Mouse (Mus musculus) hindbrain, postnatal 0 days (tissue): ENCODE measurements around the gene Lpcat3. TPM values are rescaled to one million over a fixed set of nuclear protein-coding genes. Genes with fewer than 3 reads are reported as not detected.

Source experiments
- ATAC-seq: fragments of 200-750 bp; cut with Nextera tagmentation; 2 replicates; pipeline ENCODE4 v1.8.0; 2017; ENCODE audit warnings: mild to moderate bottlenecking, moderate TSS enrichment, moderate library complexity
- DNase-seq: peaks from one replicate; pipeline ENCODE4 v3.0.0-alpha.2; 2015; ENCODE audit warnings: low spot score
- H3K27ac ChIP-seq: fragments of 300-500 bp; sonication (generic); 2 replicates; pipeline ENCODE4 v1.5.1; 2014; ENCODE audit warnings: mild to moderate bottlenecking
- H3K27me3 ChIP-seq: fragments of 300-500 bp; sonication (generic); 2 replicates; pipeline ENCODE4 v1.6.1; 2014; ENCODE audit warnings: low read length, mixed read lengths; ENCODE audit not compliant: insufficient read depth
- H3K36me3 ChIP-seq: fragments of 300-500 bp; sonication (generic); 2 replicates; pipeline ENCODE4 v1.6.1; 2014; ENCODE audit warnings: low read length, mixed read lengths; ENCODE audit not compliant: insufficient read depth
- H3K4me1 ChIP-seq: fragments of 300-500 bp; sonication (generic); 2 replicates; pipeline ENCODE4 v1.6.1; 2014; ENCODE audit warnings: antibody characterized with exemption, low read length, mixed read lengths; ENCODE audit not compliant: insufficient read depth
- H3K4me2 ChIP-seq: fragments of 300-500 bp; sonication (generic); 2 replicates; pipeline ENCODE4 v1.6.1; 2014; ENCODE audit warnings: low read depth, mild to moderate bottlenecking, low read length, moderate library complexity, mixed read lengths
- H3K4me3 ChIP-seq: fragments of 300-500 bp; sonication (generic); 2 replicates; pipeline ENCODE4 v1.5.1; 2014; ENCODE audit warnings: low read length
- H3K9ac ChIP-seq: fragments of 300-500 bp; sonication (generic); replicated peaks from 2 replicates; pipeline ENCODE4 v1.6.1; 2014; ENCODE audit warnings: mild to moderate bottlenecking, low read length, moderate library complexity, mixed read lengths
- H3K9me3 ChIP-seq: fragments of 300-500 bp; sonication (generic); 2 replicates; pipeline ENCODE4 v1.6.1; 2016; ENCODE audit warnings: low read length, mixed read lengths
- CTCF ChIP-seq: IDR thresholded peaks from 2 replicates; pipeline ENCODE4 v1.5.1; 2016; ENCODE audit warnings: antibody characterized with exemption, control low read depth, low read depth
- WGBS: fragments of 180-500 bp; shearing (Covaris S2); extraction: QIAGEN DNeasy Blood & Tissue Kit; methylation state at CpG from one replicate; pipeline ENCODE4 v1.1.7; 2014; 5-methylcytosine and 5-hydroxymethylcytosine counted together
- polyA plus RNA-seq: library from polyadenylated mRNA; unstranded; fragments of >200 nt; fragmentation: Nextera tagmentation; extraction: Ambion mirVana; gene quantifications from 2 replicates; pipeline ENCODE4 v1.2.1, GENCODE M21; 2015
- total RNA-seq: library from RNA; depleted of rRNA; stranded (reverse); fragments of >200 nt; gene quantifications from 2 replicates; pipeline ENCODE4 v1.2.3, GENCODE M21; 2014

The Lpcat3 gene
- total and polyA plus RNA-seq, 2 experiments from 2014 or later: 48.5 to 49.5 TPM

DNA sequence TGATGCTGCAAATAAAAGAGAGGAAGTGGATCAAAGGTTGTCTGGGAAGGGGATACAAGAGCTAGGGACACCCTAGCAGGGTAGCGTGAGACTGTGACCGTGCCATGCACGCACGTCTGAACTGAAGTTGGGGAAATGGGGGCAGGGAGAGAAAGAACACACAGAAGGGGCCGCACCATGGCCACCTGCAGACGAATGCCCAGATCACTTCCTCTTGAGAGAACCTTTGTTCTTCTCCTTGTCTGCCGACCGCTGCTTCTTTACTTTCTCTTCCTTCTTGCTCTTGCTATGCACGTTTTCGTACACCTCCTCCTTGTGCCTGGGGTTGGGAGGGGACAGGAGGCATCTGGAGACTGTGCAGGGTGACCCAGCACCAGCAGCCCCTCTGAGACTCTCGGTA lies 58.1 kb downstream of the Lpcat3 start:
- no peak overlapping the region for H3K9ac ChIP-seq
- peaks cover 13% of the 10 kb centered on the region; the same call in 1 of the 2 replicates for H3K36me3 ChIP-seq
- no peaks in the 10 kb centered on the region for H3K9me3 ChIP-seq
- no peak overlapping the region for H3K4me2 ChIP-seq
- no peaks in the 10 kb centered on the region for H3K4me1 ChIP-seq
- no peak overlapping the region for H3K4me3 ChIP-seq
- WGBS: 57% methylated on average over 11 of the region's 11 CpGs
- H3K27ac ChIP-seq: no peak overlapping the region
- no peak for TF ChIP-seq CTCF
- ATAC-seq: no peak
- DNase-seq: no peak
- H3K27me3 ChIP-seq: no peaks in the 10 kb centered on the region

DNA sequence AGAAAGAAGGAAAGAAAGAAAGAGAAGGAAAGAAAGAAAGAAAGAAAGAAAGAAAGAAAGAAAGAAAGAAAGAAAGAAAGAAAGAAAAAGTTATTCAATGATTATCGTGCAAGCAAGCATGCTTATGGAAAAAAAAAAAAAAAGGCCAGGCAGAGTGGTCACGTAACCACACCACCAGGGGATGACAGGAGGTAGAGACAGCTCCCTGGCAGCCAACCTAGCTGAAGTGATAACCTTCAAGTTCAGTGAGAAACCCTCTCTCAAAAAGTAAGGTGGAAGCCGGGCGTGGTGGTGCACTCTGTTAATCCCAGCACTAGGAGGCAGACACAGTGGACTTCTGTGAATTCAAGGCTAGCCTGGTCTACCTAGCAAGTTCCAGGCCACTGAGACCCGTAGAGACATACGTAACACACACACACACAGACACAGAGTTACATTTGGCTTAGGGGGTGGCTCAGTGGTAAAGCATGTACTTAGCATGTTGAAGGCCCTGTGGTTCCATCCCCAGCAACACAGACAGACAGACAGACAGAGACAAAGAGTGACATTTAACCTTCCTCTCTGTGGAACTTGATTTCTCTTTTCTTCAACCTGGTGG lies 60.1 kb downstream of the Lpcat3 start:
- no peak for DNase-seq
- Histone ChIP-seq H3K4me1 (no peaks in the 10 kb centered on the region), H3K27ac (no peak overlapping the region), H3K36me3 (no peaks in the 10 kb centered on the region), H3K9ac (no peak overlapping the region), H3K9me3 (no peaks in the 10 kb centered on the region), H3K4me2 (no peak overlapping the region), H3K27me3 (no peaks in the 10 kb centered on the region), H3K4me3 (no peak overlapping the region)
- no peak for ATAC-seq
- TF ChIP-seq CTCF: no peak
- WGBS: 84% methylated on average over 6 of the region's 6 CpGs

DNA sequence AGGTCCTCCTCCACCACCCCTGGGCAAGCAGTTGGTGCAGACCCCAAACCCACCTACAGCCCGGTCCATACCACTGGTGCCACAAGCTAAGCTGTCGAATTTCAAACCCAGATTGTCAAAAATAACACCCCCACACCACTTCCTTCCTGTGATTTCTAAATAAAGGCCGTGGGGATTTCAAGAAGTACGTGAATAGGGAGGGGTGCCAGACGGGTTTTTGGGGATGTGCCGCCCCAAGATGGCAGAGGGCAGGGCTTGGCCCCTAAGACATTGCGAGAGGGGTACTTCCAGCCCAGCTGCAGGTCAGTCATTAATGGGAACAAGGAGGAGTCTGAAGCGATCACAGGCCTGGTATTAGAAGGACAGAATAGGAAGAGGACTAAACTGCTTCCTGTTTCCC lies 60.7 kb downstream of the Lpcat3 start:
- DNase-seq: no peak
- Histone ChIP-seq H3K4me1 (no peaks in the 10 kb centered on the region), H3K27ac (no peak overlapping the region), H3K27me3 (no peaks in the 10 kb centered on the region), H3K4me3 (no peak overlapping the region), H3K9me3 (no peaks in the 10 kb centered on the region), H3K36me3 (no peaks in the 10 kb centered on the region), H3K9ac (no peak overlapping the region), H3K4me2 (no peak overlapping the region)
- WGBS: 77% methylated on average over 8 of the region's 8 CpGs
- TF ChIP-seq CTCF: no peak
- no peak for ATAC-seq

DNA sequence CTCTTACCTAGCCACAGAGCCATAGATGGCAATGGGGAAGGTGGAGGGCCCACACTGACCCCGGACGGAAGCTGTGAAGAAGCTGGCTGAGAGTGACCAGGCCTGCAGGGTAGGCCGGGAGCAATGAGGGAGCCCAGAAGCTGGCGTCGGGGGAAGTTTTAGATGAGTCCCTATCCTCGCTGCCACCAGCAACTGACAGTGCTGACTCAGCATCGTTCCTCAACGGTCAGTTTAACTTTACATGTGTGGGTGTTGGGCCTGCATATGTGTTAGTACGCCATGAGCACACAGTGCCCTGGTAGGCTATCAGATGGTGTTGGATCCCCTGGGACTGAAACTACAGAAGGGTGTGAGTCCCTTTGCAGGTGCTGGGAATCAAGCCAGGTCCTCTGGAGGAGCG lies 61.6 kb downstream of the Lpcat3 start:
- 88% methylated on average over 10 of the region's 10 CpGs for WGBS
- DNase-seq (no peak), ATAC-seq (no peak)
- Histone ChIP-seq H3K4me3 (no peak overlapping the region), H3K36me3 (no peaks in the 10 kb centered on the region), H3K27ac (no peak overlapping the region), H3K4me2 (no peak overlapping the region), H3K9ac (no peak overlapping the region), H3K27me3 (no peaks in the 10 kb centered on the region), H3K9me3 (no peaks in the 10 kb centered on the region), H3K4me1 (no peaks in the 10 kb centered on the region)
- TF ChIP-seq CTCF: no peak

DNA sequence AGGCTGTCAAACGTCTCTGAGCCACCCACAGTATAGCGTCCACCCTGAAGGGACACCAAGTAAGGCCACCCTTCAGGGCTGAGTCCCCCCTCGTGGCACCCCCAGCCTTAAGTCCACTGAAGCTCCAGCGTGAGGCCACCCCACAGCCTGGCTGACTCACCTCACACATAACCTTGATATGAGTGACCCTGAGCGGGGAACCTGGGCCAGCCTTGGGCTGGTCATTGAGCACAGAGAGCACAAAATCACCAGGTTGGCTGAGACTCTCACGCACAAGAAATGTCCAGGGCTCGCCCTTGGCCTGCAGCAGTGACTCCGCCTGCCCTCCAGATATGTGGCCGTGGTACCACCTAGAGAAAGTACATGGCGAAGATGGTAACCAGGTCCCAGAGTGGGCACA lies 65.8 kb downstream of the Lpcat3 start:
- Histone ChIP-seq H3K4me2 (no peak overlapping the region), H3K4me3 (no peak overlapping the region), H3K9me3 (no peaks in the 10 kb centered on the region), H3K27me3 (no peaks in the 10 kb centered on the region), H3K36me3 (no peaks in the 10 kb centered on the region), H3K27ac (no peak overlapping the region), H3K4me1 (no peaks in the 10 kb centered on the region), H3K9ac (no peak overlapping the region)
- ATAC-seq (no peak), DNase-seq (no peak)
- WGBS: 89% methylated on average over 10 of the region's 10 CpGs
- TF ChIP-seq CTCF: no peak

DNA sequence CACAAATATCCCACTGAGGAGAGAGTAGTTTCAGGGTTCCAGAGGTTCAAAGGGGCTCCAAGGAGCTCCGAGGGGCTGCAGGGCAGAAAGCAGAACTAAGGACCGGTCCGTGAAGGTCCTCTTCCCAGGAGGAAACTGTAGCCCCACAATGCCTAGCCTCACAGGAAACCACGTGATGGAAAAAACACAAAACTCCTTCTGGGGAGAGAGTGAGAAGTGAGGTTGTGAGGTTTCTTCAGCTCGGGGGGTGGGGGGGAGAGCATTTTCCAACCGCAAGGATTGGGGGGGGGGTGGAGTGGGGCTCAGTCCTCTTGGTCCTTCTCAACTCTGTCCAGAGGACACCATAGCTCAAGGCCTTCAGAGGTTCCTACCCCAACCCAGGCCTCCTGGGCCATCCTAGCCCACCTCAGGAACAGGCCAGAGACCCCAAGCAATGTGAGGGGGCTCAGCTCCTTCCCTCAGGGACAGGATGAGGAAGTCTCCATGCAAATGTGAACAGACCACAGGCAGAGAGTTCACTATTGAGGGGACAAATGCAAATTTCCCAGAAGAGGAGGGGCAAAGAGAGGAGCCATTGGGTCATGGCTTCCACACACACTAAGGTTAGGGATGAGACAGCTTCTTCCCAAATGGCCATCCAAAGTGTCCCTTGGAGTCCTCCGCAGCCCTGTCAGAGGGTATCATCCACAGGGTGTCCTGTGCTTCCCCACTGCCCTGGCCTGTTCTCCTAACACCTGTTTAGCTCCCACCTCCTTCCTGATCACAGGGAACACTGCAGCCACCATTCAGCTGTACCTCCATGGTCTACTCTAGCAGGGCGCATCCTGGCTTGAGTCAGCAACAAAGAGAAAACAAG lies 67.3 kb downstream of the Lpcat3 start:
- no peak overlapping the region for H3K27ac ChIP-seq
- no peaks in the 10 kb centered on the region for H3K36me3 ChIP-seq
- no peak for TF ChIP-seq CTCF
- 90% methylated on average over 8 of the region's 8 CpGs for WGBS
- H3K4me3 ChIP-seq: no peak overlapping the region
- no peak overlapping the region for H3K9ac ChIP-seq
- no peak for ATAC-seq
- no peaks in the 10 kb centered on the region for H3K4me1 ChIP-seq
- no peak for DNase-seq
- H3K4me2 ChIP-seq: no peak overlapping the region
- no peaks in the 10 kb centered on the region for H3K27me3 ChIP-seq
- H3K9me3 ChIP-seq: no peaks in the 10 kb centered on the region

DNA sequence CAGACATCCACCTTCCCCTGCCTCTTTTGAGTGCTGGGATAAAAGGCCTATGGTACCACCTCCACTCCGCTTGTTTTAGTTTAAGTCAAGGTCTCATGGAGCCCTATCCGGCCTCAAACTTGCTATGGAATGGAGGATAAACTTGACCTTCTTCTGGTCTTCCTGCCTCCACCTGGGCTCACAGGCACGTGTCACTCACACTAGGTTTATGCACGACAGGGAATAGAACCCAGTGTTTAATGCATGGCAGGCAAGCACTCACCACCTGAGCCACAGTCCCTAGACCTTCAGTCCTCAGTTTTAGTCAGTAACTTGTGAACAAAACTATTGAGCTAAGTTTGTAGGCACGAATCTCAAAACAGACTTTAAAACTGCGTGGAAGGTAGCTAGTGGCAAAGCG lies 68.2 kb downstream of the Lpcat3 start:
- no peaks in the 10 kb centered on the region for H3K4me1 ChIP-seq
- no peak overlapping the region for H3K27ac ChIP-seq
- H3K27me3 ChIP-seq: no peaks in the 10 kb centered on the region
- ATAC-seq: no peak
- no peak for TF ChIP-seq CTCF
- no peak overlapping the region for H3K4me3 ChIP-seq
- no peak overlapping the region for H3K9ac ChIP-seq
- no peak for DNase-seq
- no peaks in the 10 kb centered on the region for H3K9me3 ChIP-seq
- 89% methylated on average over 7 of the region's 7 CpGs for WGBS
- no peak overlapping the region for H3K4me2 ChIP-seq
- H3K36me3 ChIP-seq: no peaks in the 10 kb centered on the region
